Mouse (Mus musculus) MEL (cell line): ENCODE measurements at regions not wholly inside any gene's neighbourhood (a gene's known extent, or its start where the extent isn't known, plus 50 kb on each side); places are given as distances from the start of the nearest gene placed in this dataset.

Source experiments
- DNase-seq: peaks from one replicate; pipeline ENCODE4 v3.0.0; 2011; ENCODE audit warnings: low read depth, low spot score
- H3K27ac ChIP-seq: 2 replicates; pipeline ENCODE4 v1.5.1; 2012; ENCODE audit warnings: low read depth, mild to moderate bottlenecking, control low read depth, low read length, moderate library complexity; ENCODE audit not compliant: control insufficient read depth
- H3K27me3 ChIP-seq, 2 experiments: fragments of 150-350 bp in 1 of 2; sonication (generic) in 1 of 2; 2 replicates each; pipeline ENCODE4 v1.6.1; 2012; ENCODE audit warnings: low read length in 2 of 2, mild to moderate bottlenecking in 2 of 2, improper control_type of control experiment in 1 of 2, moderate library complexity in 1 of 2; ENCODE audit not compliant: insufficient read depth in 2 of 2, control insufficient read depth in 1 of 2
- H3K36me3 ChIP-seq, 2 experiments: 2 replicates each; pipeline ENCODE4 v1.6.1; 2012 to 2014; ENCODE audit warnings: low read length in 2 of 2, improper control_type of control experiment in 1 of 2, inconsistent platforms in 1 of 2, mild to moderate bottlenecking in 1 of 2; ENCODE audit not compliant: insufficient read depth in 2 of 2, control insufficient read depth in 1 of 2
- H3K4me1 ChIP-seq, 2 experiments: fragments of 150-350 bp in 1 of 2; sonication (generic) in 1 of 2; 2 replicates each; pipeline ENCODE4 v1.6.1; 2012; ENCODE audit warnings: low read length in 2 of 2, improper control_type of control experiment in 1 of 2, mild to moderate bottlenecking in 1 of 2; ENCODE audit not compliant: insufficient read depth in 2 of 2, control insufficient read depth in 1 of 2
- H3K4me3 ChIP-seq, 2 experiments: fragments of 150-350 bp in 1 of 2; sonication (generic) in 1 of 2; 2 replicates each; pipeline ENCODE4 v1.5.1; 2012; ENCODE audit warnings: low read depth in 2 of 2, low read length in 2 of 2, mild to moderate bottlenecking in 2 of 2, moderate library complexity in 2 of 2, control low read depth in 1 of 2, improper control_type of control experiment in 1 of 2; ENCODE audit not compliant: control insufficient read depth in 1 of 2, insufficient read depth in 1 of 2
- H3K79me2 ChIP-seq: 2 replicates; pipeline ENCODE4 v1.6.1; 2012; ENCODE audit warnings: mild to moderate bottlenecking, low read length, moderate library complexity; ENCODE audit not compliant: control insufficient read depth, poor library complexity, insufficient read depth
- H3K9ac ChIP-seq: 2 replicates; pipeline ENCODE4 v1.6.1; 2012; ENCODE audit warnings: low read depth, mild to moderate bottlenecking, control low read depth, low read length, moderate library complexity; ENCODE audit not compliant: control insufficient read depth, poor library complexity, severe bottlenecking
- H3K9me3 ChIP-seq: fragments of 150-350 bp; sonication (generic); replicated peaks from 2 replicates; pipeline ENCODE4 v1.6.1; 2012; ENCODE audit warnings: mild to moderate bottlenecking, low read length, improper control_type of control experiment, moderate library complexity; ENCODE audit not compliant: insufficient read depth
- BHLHE40 ChIP-seq: IDR thresholded peaks from 2 replicates; pipeline ENCODE4 v1.6.1; 2012; ENCODE audit warnings: low read depth, mild to moderate bottlenecking, inconsistent platforms, low read length, improper control_type of control experiment, borderline replicate concordance
- CHD2 ChIP-seq: IDR thresholded peaks from 2 replicates; pipeline ENCODE4 v1.6.1; 2011; ENCODE audit warnings: low read length, improper control_type of control experiment
- CTCF ChIP-seq, 3 experiments: IDR thresholded peaks in 2 of 3; conservative IDR thresholded peaks in 1 of 3; 2 replicates each; pipeline ENCODE4 v1.5.1; 2011 to 2012; ENCODE audit warnings: low read length in 3 of 3, low read depth in 2 of 3, mild to moderate bottlenecking in 2 of 3, improper control_type of control experiment in 1 of 3, inconsistent platforms in 1 of 3, mixed read lengths in 1 of 3, moderate library complexity in 1 of 3; ENCODE audit not compliant: control insufficient read depth in 1 of 3, insufficient read depth in 1 of 3, poor library complexity in 1 of 3, severe bottlenecking in 1 of 3
- EP300 ChIP-seq, 2 experiments: IDR thresholded peaks; 2 replicates each; pipeline ENCODE4 v1.6.1; 2011; ENCODE audit warnings: improper control_type of control experiment in 2 of 2, low read length in 2 of 2, low read depth in 1 of 2, mild to moderate bottlenecking in 1 of 2
- ETS1 ChIP-seq: IDR thresholded peaks from 2 replicates; pipeline ENCODE4 v1.6.1; 2012; ENCODE audit warnings: low read depth, mild to moderate bottlenecking, inconsistent platforms, low read length, improper control_type of control experiment, moderate library complexity
- GABPA ChIP-seq: IDR thresholded peaks from 2 replicates; pipeline ENCODE4 v1.6.1; 2012; ENCODE audit warnings: low read depth, mild to moderate bottlenecking, inconsistent platforms, low read length, improper control_type of control experiment, moderate library complexity
- JUND ChIP-seq: IDR thresholded peaks from 2 replicates; pipeline ENCODE4 v1.6.1; 2011; ENCODE audit warnings: low read depth, mild to moderate bottlenecking, improper control_type of control experiment, low read length
- MAFK ChIP-seq: IDR thresholded peaks from 2 replicates; pipeline ENCODE4 v1.6.1; 2011; ENCODE audit warnings: low read depth, mild to moderate bottlenecking, low read length, improper control_type of control experiment, borderline replicate concordance
- MAX ChIP-seq: IDR thresholded peaks from 2 replicates; pipeline ENCODE4 v1.6.1; 2011; ENCODE audit warnings: low read length, improper control_type of control experiment
- MEF2A ChIP-seq: IDR thresholded peaks from 2 replicates; pipeline ENCODE4 v1.6.1; 2014; ENCODE audit warnings: low read depth, mild to moderate bottlenecking, inconsistent platforms, low read length, improper control_type of control experiment; ENCODE audit not compliant: poor library complexity, insufficient replicate concordance, severe bottlenecking; ENCODE audit errors: extremely low read depth
- MYC ChIP-seq: IDR thresholded peaks from 2 replicates; pipeline ENCODE4 v1.6.1; 2011; ENCODE audit warnings: low read depth, mild to moderate bottlenecking, low read length, improper control_type of control experiment, moderate library complexity
- NELFE ChIP-seq: IDR thresholded peaks from 2 replicates; pipeline ENCODE4 v1.6.1; 2011; ENCODE audit warnings: low read depth, low read length, improper control_type of control experiment
- POLR2A ChIP-seq, 2 experiments: IDR thresholded peaks; 2 replicates each; pipeline ENCODE4 v1.6.1; 2011 to 2012; ENCODE audit warnings: low read length in 2 of 2, mild to moderate bottlenecking in 2 of 2, control low read depth in 1 of 2, improper control_type of control experiment in 1 of 2, low read depth in 1 of 2, moderate library complexity in 1 of 2; ENCODE audit not compliant: control insufficient read depth in 1 of 2, insufficient read depth in 1 of 2, poor library complexity in 1 of 2
- POLR2AphosphoS2 ChIP-seq: IDR thresholded peaks from 2 replicates; pipeline ENCODE4 v1.6.1; 2011; ENCODE audit warnings: low read length, improper control_type of control experiment
- RAD21 ChIP-seq: IDR thresholded peaks from 2 replicates; pipeline ENCODE4 v1.6.1; 2011; ENCODE audit warnings: mild to moderate bottlenecking, low read depth, low read length, improper control_type of control experiment
- SIN3A ChIP-seq: IDR thresholded peaks from 2 replicates; pipeline ENCODE4 v1.6.1; 2012; ENCODE audit warnings: low read length, improper control_type of control experiment, inconsistent platforms
- TBP ChIP-seq: IDR thresholded peaks from 2 replicates; pipeline ENCODE4 v1.8.0; 2011; ENCODE audit warnings: low read depth, low read length, improper control_type of control experiment
- UBTF ChIP-seq: IDR thresholded peaks from 2 replicates; pipeline ENCODE4 v1.6.1; 2012; ENCODE audit warnings: low read depth, mild to moderate bottlenecking, inconsistent platforms, low read length, improper control_type of control experiment, moderate library complexity, borderline replicate concordance; ENCODE audit not compliant: insufficient read depth
- USF2 ChIP-seq, 2 experiments: IDR thresholded peaks; 2 replicates each; pipeline ENCODE4 v1.6.1; 2011 to 2012; ENCODE audit warnings: improper control_type of control experiment in 2 of 2, low read length in 2 of 2, borderline replicate concordance in 1 of 2, inconsistent platforms in 1 of 2, low read depth in 1 of 2, mild to moderate bottlenecking in 1 of 2; ENCODE audit not compliant: insufficient read depth in 1 of 2
- ZKSCAN1 ChIP-seq: IDR thresholded peaks from 2 replicates; pipeline ENCODE4 v1.6.1; 2012; ENCODE audit warnings: low read depth, mild to moderate bottlenecking, inconsistent platforms, low read length, improper control_type of control experiment, moderate library complexity
- ZNF384 ChIP-seq: IDR thresholded peaks from 2 replicates; pipeline ENCODE4 v1.6.1; 2012; ENCODE audit warnings: low read depth, mild to moderate bottlenecking, inconsistent platforms, low read length, improper control_type of control experiment

DNA sequence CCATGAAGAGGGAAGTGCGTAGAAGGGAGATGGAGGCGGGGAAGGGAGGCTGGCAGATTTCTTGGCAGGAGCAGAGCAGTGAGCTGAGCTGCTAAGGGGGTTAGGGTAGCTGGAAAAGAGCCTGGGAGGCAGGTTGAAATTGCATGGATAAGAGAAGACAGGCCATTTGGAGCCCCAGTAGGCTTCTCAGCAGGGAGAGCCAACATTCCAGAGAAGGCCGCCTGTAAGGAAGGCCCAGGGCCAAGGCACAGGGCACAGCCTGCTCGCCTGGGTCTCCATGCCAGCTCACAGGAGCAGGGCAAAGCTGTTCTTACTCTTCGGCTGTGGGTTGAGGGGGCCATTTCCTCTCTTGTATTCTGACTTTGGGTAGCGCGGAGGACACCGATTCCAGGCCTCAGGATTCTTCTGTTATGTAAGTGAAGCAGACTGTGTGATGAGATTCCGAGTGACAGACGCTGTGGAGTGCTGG lies 179.9 kb downstream of the Cd47 start:
- H3K27ac ChIP-seq, result no peak overlapping the region
- H3K4me3 ChIP-seq, result no peak overlapping the region
- H3K79me2 ChIP-seq, result no peaks in the 10 kb centered on the region
- H3K9me3 ChIP-seq, result no peaks in the 10 kb centered on the region
- H3K27me3 ChIP-seq, result no peaks in the 10 kb centered on the region
- no peak for TF ChIP-seq MAFK
- TF ChIP-seq UBTF, result no peak
- TF ChIP-seq JUND, result no peak
- no peak for TF ChIP-seq ETS1
- no peak for TF ChIP-seq SIN3A
- TF ChIP-seq GABPA, result no peak
- TF ChIP-seq TBP, result no peak
- TF ChIP-seq CHD2, result no peak
- no peak for TF ChIP-seq ZKSCAN1
- TF ChIP-seq MAX, result no peak
- TF ChIP-seq, all 39 proteins: peak for 0
- Histone ChIP-seq H3K9ac (no peak overlapping the region), H3K4me1 (peaks cover 0 to 13% of the 10 kb centered on the region in 2 experiments; a peak in 2 of 4 replicates), H3K36me3 (peaks cover 0 to 13% of the 10 kb centered on the region in 2 experiments; a peak in 2 of 4 replicates)
- no peak for DNase-seq

- no peaks in the 10 kb centered on the region for H3K79me2 ChIP-seq
- DNase-seq, result peak; percentile 69
- TF ChIP-seq POLR2A (IDR thresholded peaks at IDR 0.05; ENCODE audit: control insufficient read depth in 1 of 2, insufficient read depth in 1 of 2, low read depth in 1 of 2, low read length in 2 of 2, poor library complexity in 1 of 2), result no peak
- peak in 1 of 2 experiments; percentile 52; a peak in 1 of 4 replicates for TF ChIP-seq EP300 (IDR thresholded peaks at IDR 0.05; ENCODE audit: low read depth in 1 of 2, low read length in 2 of 2)
- TF ChIP-seq, all 39 proteins: peak for 1
- Histone ChIP-seq H3K36me3 (peaks cover 0 to 21% of the 10 kb centered on the region in 2 experiments; a peak in 2 of 4 replicates), H3K4me3 (no peak overlapping the region), H3K4me1 (peaks cover 3 to 21% of the 10 kb centered on the region in 2 experiments; a peak in 3 of 4 replicates), H3K9ac (0 out of 2 replicates have a peak overlapping the region, but pooled peaks have one; percentile 21), H3K27me3 (no peaks in the 10 kb centered on the region), H3K9me3 (no peaks in the 10 kb centered on the region), H3K27ac (peak overlapping the region; percentile 68)
Observed at GRCm38 (mm10) chr16:49982180-49982579, 181.8 kb downstream of the Cd47 start.

GRCm38 (mm10) chr16:49985082-49986076 lies 185.0 kb downstream of the Cd47 start:
- no peaks in the 10 kb centered on the region for H3K79me2 ChIP-seq
- no peak for DNase-seq
- H3K9me3 ChIP-seq, result no peaks in the 10 kb centered on the region
- TF ChIP-seq CTCF (IDR thresholded peaks at IDR 0.05 in 2 of 3, conservative IDR thresholded peaks at IDR 0.05 in 1 of 3; ENCODE audit: control insufficient read depth in 1 of 3, insufficient read depth in 1 of 3, low read depth in 2 of 3, low read length in 3 of 3, poor library complexity in 1 of 3, severe bottlenecking in 1 of 3) (no peak), MEF2A (no peak), ZNF384 (no peak), TBP (no peak), POLR2AphosphoS2 (no peak), MYC (no peak), USF2 (IDR thresholded peaks at IDR 0.05; ENCODE audit: borderline replicate concordance in 1 of 2, insufficient read depth in 1 of 2, low read depth in 1 of 2, low read length in 2 of 2) (no peak), NELFE (no peak), BHLHE40 (no peak), RAD21 (no peak)
- no peak overlapping the region for H3K9ac ChIP-seq
- H3K27me3 ChIP-seq, result no peaks in the 10 kb centered on the region
- H3K36me3 ChIP-seq, result peaks cover 0 to 28% of the 10 kb centered on the region in 2 experiments; a peak in 2 of 4 replicates
- H3K4me3 ChIP-seq, result no peak overlapping the region
- H3K27ac ChIP-seq, result peak overlapping the region; percentile 9; the same call in 1 of the 2 replicates
- H3K4me1 ChIP-seq, result peaks cover 12 to 21% of the 10 kb centered on the region in 2 experiments
